Mouse (Mus musculus): ENCODE results near the gene Frmd4a. TPM values are rescaled to one million over a fixed set of nuclear protein-coding genes. Genes with fewer than 3 reads are reported as not detected.

The Frmd4a gene
- polyA plus RNA-seq, 1 experiment from 2014 or later = 28.8 TPM

GRCm38 (mm10) chr2:4364908-4365307 lies 347.4 kb downstream of the Frmd4a start:
- Histone ChIP-seq H3K4me2 (no peak overlapping the region), H3K9me3 (replicated peaks; ENCODE audit: control insufficient read depth, low read length) (no peaks in the 10 kb centered on the region), H3K27ac (ENCODE audit: low read depth, low read length) (no peak overlapping the region), H3K27me3 (ENCODE audit: control insufficient read depth, insufficient read depth, low read length) (no peaks in the 10 kb centered on the region), H3K4me3 (ENCODE audit: low read depth, low read length) (no peak overlapping the region), H3K9ac (ENCODE audit: low read depth, low read length) (no peak overlapping the region), H3K4me1 (ENCODE audit: control insufficient read depth, insufficient read depth, low read length) (peaks cover 3% of the 10 kb centered on the region; the same call in 1 of the 2 replicates), H3K36me3 (ENCODE audit: control insufficient read depth, insufficient read depth, low read length) (no peaks in the 10 kb centered on the region)
- no peak for ATAC-seq (replicated peaks; ENCODE audit: insufficient number of reproducible peaks, low FRiP score, low TSS enrichment)
- WGBS (ENCODE audit: insufficient replicate concordance) = 79% methylated on average over 4 of the region's 4 CpGs

- Histone ChIP-seq H3K4me1 (ENCODE audit: control insufficient read depth, insufficient read depth, low read length) (peaks cover 3% of the 10 kb centered on the region; the same call in 1 of the 2 replicates), H3K4me2 (no peak overlapping the region), H3K9ac (ENCODE audit: low read depth, low read length) (no peak overlapping the region), H3K27ac (ENCODE audit: low read depth, low read length) (no peak overlapping the region), H3K9me3 (replicated peaks; ENCODE audit: control insufficient read depth, low read length) (no peaks in the 10 kb centered on the region), H3K36me3 (ENCODE audit: control insufficient read depth, insufficient read depth, low read length) (no peaks in the 10 kb centered on the region), H3K4me3 (ENCODE audit: low read depth, low read length) (no peak overlapping the region), H3K27me3 (ENCODE audit: control insufficient read depth, insufficient read depth, low read length) (no peaks in the 10 kb centered on the region)
- no peak for ATAC-seq (replicated peaks; ENCODE audit: insufficient number of reproducible peaks, low FRiP score, low TSS enrichment)
- WGBS (ENCODE audit: insufficient replicate concordance) = 49% methylated on average over 6 of the region's 6 CpGs
Observed at GRCm38 (mm10) chr2:4368544-4368943, 351.0 kb downstream of the Frmd4a start.

DNA sequence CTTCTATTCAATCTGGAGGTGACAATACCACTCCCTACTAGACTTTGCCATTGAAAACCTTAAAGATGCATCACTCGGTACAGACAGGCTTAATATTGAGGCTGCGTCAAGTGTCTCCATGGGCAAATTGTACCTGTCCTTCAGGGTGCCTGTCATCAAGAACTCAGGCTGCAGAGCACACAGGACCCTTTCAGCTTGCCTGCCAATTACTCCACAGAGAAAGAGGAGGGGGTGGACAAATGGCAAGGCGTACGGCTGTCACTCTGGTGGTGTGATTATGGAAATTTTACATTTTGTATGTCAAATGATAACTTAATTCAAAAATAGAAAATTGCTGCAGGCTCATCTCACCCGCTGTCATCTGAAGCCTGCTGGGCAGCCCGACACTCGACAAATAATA lies 353.0 kb downstream of the Frmd4a start:
- WGBS (ENCODE audit: insufficient replicate concordance) = 83% methylated on average over 7 of the region's 7 CpGs
- peaks cover 3% of the 10 kb centered on the region; the same call in 1 of the 2 replicates for H3K4me1 ChIP-seq (ENCODE audit: control insufficient read depth, insufficient read depth, low read length)

DNA sequence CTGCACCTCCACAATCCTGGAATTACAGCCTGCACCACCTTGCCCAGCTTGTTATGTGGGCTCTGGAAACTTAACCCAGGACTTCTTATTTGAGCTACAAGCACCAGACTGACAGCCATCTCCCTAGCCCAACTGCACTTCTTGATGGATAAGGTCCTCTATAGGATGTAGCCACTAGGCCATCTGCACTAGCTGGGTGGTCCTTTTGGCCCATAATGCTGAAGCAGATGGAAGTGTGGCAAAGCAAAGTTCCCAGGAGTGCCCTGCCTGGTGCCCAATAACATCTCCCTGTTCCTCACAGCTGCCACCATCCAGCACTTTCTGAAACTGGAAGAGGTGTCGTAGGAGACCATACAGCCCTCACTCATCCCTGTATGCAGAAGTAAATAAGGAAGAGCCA lies 353.8 kb downstream of the Frmd4a start:
- Histone ChIP-seq H3K9me3 (replicated peaks; ENCODE audit: control insufficient read depth, low read length) (no peaks in the 10 kb centered on the region), H3K9ac (ENCODE audit: low read depth, low read length) (no peak overlapping the region), H3K4me1 (ENCODE audit: control insufficient read depth, insufficient read depth, low read length) (peaks cover 3% of the 10 kb centered on the region; the same call in 1 of the 2 replicates), H3K27me3 (ENCODE audit: control insufficient read depth, insufficient read depth, low read length) (no peaks in the 10 kb centered on the region), H3K4me2 (no peak overlapping the region), H3K36me3 (ENCODE audit: control insufficient read depth, insufficient read depth, low read length) (no peaks in the 10 kb centered on the region), H3K4me3 (ENCODE audit: low read depth, low read length) (no peak overlapping the region), H3K27ac (ENCODE audit: low read depth, low read length) (no peak overlapping the region)
- ATAC-seq (replicated peaks; ENCODE audit: insufficient number of reproducible peaks, low FRiP score, low TSS enrichment) = no peak
- WGBS (ENCODE audit: insufficient replicate concordance) = 95% methylated on average over 1 of the region's 1 CpGs

More for the DNA sequence above, 353.0 kb downstream of the Frmd4a start:
- Histone ChIP-seq H3K9me3 (replicated peaks; ENCODE audit: control insufficient read depth, low read length) (no peaks in the 10 kb centered on the region), H3K27ac (ENCODE audit: low read depth, low read length) (no peak overlapping the region), H3K4me3 (ENCODE audit: low read depth, low read length) (no peak overlapping the region), H3K4me2 (no peak overlapping the region), H3K27me3 (ENCODE audit: control insufficient read depth, insufficient read depth, low read length) (no peaks in the 10 kb centered on the region), H3K36me3 (ENCODE audit: control insufficient read depth, insufficient read depth, low read length) (no peaks in the 10 kb centered on the region), H3K9ac (ENCODE audit: low read depth, low read length) (no peak overlapping the region)
- ATAC-seq (replicated peaks; ENCODE audit: insufficient number of reproducible peaks, low FRiP score, low TSS enrichment) = no peak

DNA sequence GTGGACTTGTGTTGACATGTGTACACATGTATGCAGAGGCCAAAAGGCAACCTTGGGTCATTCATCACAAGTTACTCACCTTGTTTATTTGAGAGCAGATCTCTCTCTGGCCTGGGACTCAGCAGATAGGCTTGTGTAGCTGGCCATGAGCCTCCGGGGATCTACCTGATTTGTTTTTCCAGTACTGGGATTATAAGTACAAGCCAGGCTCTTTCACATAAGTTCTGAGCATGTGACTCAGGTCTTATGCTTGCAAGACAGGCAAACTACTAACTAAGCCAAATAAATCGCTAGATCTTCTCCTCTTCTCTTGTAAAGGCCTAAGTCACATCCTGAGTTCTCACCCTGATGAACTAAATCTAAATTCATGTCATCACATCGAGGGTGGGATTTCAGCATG lies 361.3 kb downstream of the Frmd4a start:
- H3K36me3 ChIP-seq (ENCODE audit: control insufficient read depth, insufficient read depth, low read length) = no peaks in the 10 kb centered on the region
- no peaks in the 10 kb centered on the region for H3K27me3 ChIP-seq (ENCODE audit: control insufficient read depth, insufficient read depth, low read length)
- no peak overlapping the region for H3K4me2 ChIP-seq
- ATAC-seq (replicated peaks; ENCODE audit: insufficient number of reproducible peaks, low FRiP score, low TSS enrichment) = no peak
- no peaks in the 10 kb centered on the region for H3K4me1 ChIP-seq (ENCODE audit: control insufficient read depth, insufficient read depth, low read length)
- 73% methylated on average over 3 of the region's 3 CpGs for WGBS (ENCODE audit: insufficient replicate concordance)
- no peaks in the 10 kb centered on the region for H3K9me3 ChIP-seq (replicated peaks; ENCODE audit: control insufficient read depth, low read length)
- H3K9ac ChIP-seq (ENCODE audit: low read depth, low read length) = no peak overlapping the region
- no peak overlapping the region for H3K27ac ChIP-seq (ENCODE audit: low read depth, low read length)
- H3K4me3 ChIP-seq (ENCODE audit: low read depth, low read length) = no peak overlapping the region

DNA sequence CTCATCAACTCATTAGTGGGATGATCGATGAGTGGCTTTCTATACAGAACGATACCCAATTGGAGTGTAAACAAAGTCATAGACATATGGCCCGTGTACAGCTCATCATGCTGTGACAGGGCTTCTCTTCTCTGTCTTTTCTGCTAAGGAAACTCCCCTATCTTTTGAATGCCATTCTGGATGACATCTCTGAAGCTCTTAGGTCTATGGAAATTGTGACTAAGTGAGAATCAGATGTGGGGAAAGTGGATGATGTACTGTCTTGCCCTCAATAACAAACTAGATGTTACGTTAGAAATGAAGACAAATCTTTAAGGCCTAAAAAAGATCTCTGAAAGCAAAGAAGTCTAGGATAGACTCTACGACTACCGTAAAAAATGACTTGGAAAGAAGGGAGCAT lies 362.9 kb downstream of the Frmd4a start:
- H3K9ac ChIP-seq (ENCODE audit: low read depth, low read length) = no peak overlapping the region
- no peak overlapping the region for H3K4me2 ChIP-seq
- H3K4me1 ChIP-seq (ENCODE audit: control insufficient read depth, insufficient read depth, low read length) = no peaks in the 10 kb centered on the region
- WGBS (ENCODE audit: insufficient replicate concordance) = 79% methylated on average over 6 of the region's 6 CpGs
- H3K27me3 ChIP-seq (ENCODE audit: control insufficient read depth, insufficient read depth, low read length) = no peaks in the 10 kb centered on the region
- no peak for ATAC-seq (replicated peaks; ENCODE audit: insufficient number of reproducible peaks, low FRiP score, low TSS enrichment)
- no peaks in the 10 kb centered on the region for H3K36me3 ChIP-seq (ENCODE audit: control insufficient read depth, insufficient read depth, low read length)
- no peak overlapping the region for H3K4me3 ChIP-seq (ENCODE audit: low read depth, low read length)
- no peak overlapping the region for H3K27ac ChIP-seq (ENCODE audit: low read depth, low read length)
- no peaks in the 10 kb centered on the region for H3K9me3 ChIP-seq (replicated peaks; ENCODE audit: control insufficient read depth, low read length)

GRCm38 (mm10) chr2:4380926-4381325 lies 363.4 kb downstream of the Frmd4a start:
- Histone ChIP-seq H3K4me2 (no peak overlapping the region), H3K9ac (ENCODE audit: low read depth, low read length) (no peak overlapping the region), H3K4me1 (ENCODE audit: control insufficient read depth, insufficient read depth, low read length) (no peaks in the 10 kb centered on the region), H3K27me3 (ENCODE audit: control insufficient read depth, insufficient read depth, low read length) (no peaks in the 10 kb centered on the region), H3K4me3 (ENCODE audit: low read depth, low read length) (no peak overlapping the region), H3K27ac (ENCODE audit: low read depth, low read length) (no peak overlapping the region), H3K9me3 (replicated peaks; ENCODE audit: control insufficient read depth, low read length) (no peaks in the 10 kb centered on the region), H3K36me3 (ENCODE audit: control insufficient read depth, insufficient read depth, low read length) (no peaks in the 10 kb centered on the region)
- 79% methylated on average over 5 of the region's 5 CpGs for WGBS (ENCODE audit: insufficient replicate concordance)
- ATAC-seq (replicated peaks; ENCODE audit: insufficient number of reproducible peaks, low FRiP score, low TSS enrichment) = no peak

- no peak for ATAC-seq (replicated peaks; ENCODE audit: insufficient number of reproducible peaks, low FRiP score, low TSS enrichment)
- no peaks in the 10 kb centered on the region for H3K9me3 ChIP-seq (replicated peaks; ENCODE audit: control insufficient read depth, low read length)
- 40% methylated on average over 6 of the region's 6 CpGs for WGBS (ENCODE audit: insufficient replicate concordance)
- no peaks in the 10 kb centered on the region for H3K27me3 ChIP-seq (ENCODE audit: control insufficient read depth, insufficient read depth, low read length)
- no peak overlapping the region for H3K4me3 ChIP-seq (ENCODE audit: low read depth, low read length)
- H3K36me3 ChIP-seq (ENCODE audit: control insufficient read depth, insufficient read depth, low read length) = no peaks in the 10 kb centered on the region
- no peak overlapping the region for H3K4me2 ChIP-seq
- H3K27ac ChIP-seq (ENCODE audit: low read depth, low read length) = no peak overlapping the region
- no peak overlapping the region for H3K9ac ChIP-seq (ENCODE audit: low read depth, low read length)
- H3K4me1 ChIP-seq (ENCODE audit: control insufficient read depth, insufficient read depth, low read length) = peaks cover 13% of the 10 kb centered on the region
Observed at GRCm38 (mm10) chr2:4386468-4386867, 369.0 kb downstream of the Frmd4a start.

GRCm38 (mm10) chr2:4389330-4389729 lies 371.8 kb downstream of the Frmd4a start:
- peak overlapping the region; percentile 39; the same call in 1 of the 2 replicates for H3K9ac ChIP-seq (ENCODE audit: low read depth, low read length)
- no peak; the same call in 1 of the 2 replicates for ATAC-seq (replicated peaks; ENCODE audit: insufficient number of reproducible peaks, low FRiP score, low TSS enrichment)
- H3K27ac ChIP-seq (ENCODE audit: low read depth, low read length) = no peak overlapping the region
- no peaks in the 10 kb centered on the region for H3K27me3 ChIP-seq (ENCODE audit: control insufficient read depth, insufficient read depth, low read length)
- peak overlapping the region; percentile 17 for H3K4me3 ChIP-seq (ENCODE audit: low read depth, low read length)
- H3K36me3 ChIP-seq (ENCODE audit: control insufficient read depth, insufficient read depth, low read length) = no peaks in the 10 kb centered on the region
- peak overlapping the region; percentile 43 for H3K4me2 ChIP-seq
- WGBS (ENCODE audit: insufficient replicate concordance) = 33% methylated on average over 6 of the region's 6 CpGs
- H3K9me3 ChIP-seq (replicated peaks; ENCODE audit: control insufficient read depth, low read length) = no peaks in the 10 kb centered on the region
- H3K4me1 ChIP-seq (ENCODE audit: control insufficient read depth, insufficient read depth, low read length) = peaks cover 15% of the 10 kb centered on the region
